Mouse (Mus musculus): ENCODE measurements around the gene Polr2e. TPM values are rescaled to one million over a fixed set of nuclear protein-coding genes. Genes with fewer than 3 reads are reported as not detected.

The Polr2e gene
- total RNA-seq (2021) = 100 to 1,000 TPM; 103 to 112 TPM
- long read RNA-seq, experiment 1, transcript Polr2e-201 (7 exons, 1,148 nt) = major isoform, 135 of 143 reads
- long read RNA-seq, experiment 1, partial matches to known transcripts = 3 of 143 reads
- long read RNA-seq, experiment 1, other reads (novel, unspliced or antisense) = 3 of 143 reads
- long read RNA-seq, experiment 2, transcript Polr2e-201 (7 exons, 1,148 nt) = major isoform, 179 of 195 reads
- long read RNA-seq, experiment 2, partial matches to known transcripts = 9 of 195 reads
- long read RNA-seq, experiment 2, other reads (novel, unspliced or antisense) = 3 of 195 reads

DNA sequence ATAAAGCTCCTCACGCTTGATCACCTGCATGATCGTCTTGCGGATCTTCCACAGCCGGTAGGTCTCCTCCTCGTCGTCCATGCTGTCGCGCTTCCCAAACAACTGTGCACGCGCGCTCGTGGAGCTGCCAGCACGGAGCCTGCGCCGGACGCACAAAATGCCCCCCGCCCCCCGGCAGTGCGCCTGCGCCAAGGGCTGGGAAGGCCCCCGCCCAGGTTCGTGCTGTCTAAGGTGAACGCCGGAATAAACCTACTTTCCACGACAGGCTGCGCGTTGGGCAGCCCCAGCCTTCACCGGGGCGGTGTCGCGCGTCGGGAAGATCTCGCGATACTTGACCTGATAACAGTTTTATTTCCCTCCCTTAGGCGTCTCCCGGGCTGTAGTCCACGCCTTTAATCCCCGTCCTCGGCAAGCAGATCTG, at the start of gene Polr2e:
Gene Polr2e (minus strand): TSS at position 237 of the 421 bp plus-strand sequence.
- peak; percentile 95 to 98 for DNase-seq (ENCODE audit: low spot score in 2 of 2)

GRCm38 (mm10) chr10:80089146-80089545, 49.6 kb upstream of the Polr2e start:
- no peak for DNase-seq (ENCODE audit: low spot score in 2 of 2)

DNA sequence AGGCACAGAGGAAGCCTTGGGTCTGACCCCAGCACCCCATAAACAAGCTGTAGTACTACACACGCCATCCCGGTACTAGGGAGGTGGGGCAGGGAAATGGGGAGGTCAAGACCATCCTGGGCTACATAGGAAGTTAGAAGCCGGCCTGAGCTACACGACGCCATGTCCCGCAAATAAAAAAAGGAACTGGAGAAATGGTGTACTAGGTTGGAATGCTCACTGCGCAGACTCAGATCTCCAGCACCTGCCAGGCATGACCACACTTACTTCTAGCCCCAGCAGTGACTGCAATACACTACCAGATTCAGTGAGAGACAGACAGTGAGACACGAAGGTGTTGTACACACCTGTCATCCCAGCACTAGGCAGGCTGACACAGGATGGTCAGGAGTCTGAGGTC, 47.9 kb upstream of the Polr2e start:
- DNase-seq (ENCODE audit: low spot score in 2 of 2) = no peak

- no peak for DNase-seq (ENCODE audit: low spot score in 2 of 2)
These were observed 47.3 kb upstream of the Polr2e start for GRCm38 (mm10) chr10:80086847-80087246.

GRCm38 (mm10) chr10:80084817-80085487, 45.4 kb upstream of the Polr2e start:
- no peak for DNase-seq (ENCODE audit: low spot score in 2 of 2)

- DNase-seq (ENCODE audit: low spot score in 2 of 2) = no peak
These were observed 41.5 kb upstream of the Polr2e start for GRCm38 (mm10) chr10:80081075-80081474.

DNA sequence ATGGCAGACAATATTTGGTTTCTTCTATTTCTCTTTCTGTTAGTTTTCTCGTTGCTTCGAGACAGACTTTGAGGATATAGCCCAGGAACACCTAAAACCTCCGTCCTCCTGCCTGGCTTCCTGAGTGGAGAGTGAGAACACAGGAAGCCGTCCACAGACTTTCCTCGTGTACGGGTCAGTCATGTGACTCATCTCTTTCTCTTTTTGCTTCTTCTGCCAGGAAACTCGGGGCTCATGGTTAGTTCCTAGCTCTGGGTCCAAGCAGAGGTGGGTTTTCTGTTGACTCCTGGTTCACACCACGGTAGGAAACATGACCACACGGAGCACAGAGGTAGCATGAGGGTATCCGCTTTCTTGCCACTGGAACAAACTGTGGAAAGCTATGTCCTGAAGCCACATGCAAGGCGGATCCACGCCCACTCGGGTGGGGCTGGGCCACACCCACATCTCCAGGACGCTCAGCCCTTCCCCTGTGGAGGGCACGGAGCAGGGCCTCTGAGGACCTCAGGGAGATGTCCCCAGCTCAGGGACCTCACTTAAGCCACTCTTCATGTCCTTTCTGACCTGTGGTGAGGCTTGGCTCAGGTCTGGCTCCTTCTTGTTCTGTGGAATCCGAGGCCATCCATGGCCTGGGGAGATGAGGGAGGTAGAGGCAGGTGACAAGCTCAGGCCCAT, 40.9 kb upstream of the Polr2e start:
- no peak for DNase-seq (ENCODE audit: low spot score in 2 of 2)

GRCm38 (mm10) chr10:80078366-80078765, 38.8 kb upstream of the Polr2e start:
- DNase-seq (ENCODE audit: low spot score in 2 of 2) = no peak

GRCm38 (mm10) chr10:80077312-80077711, 37.7 kb upstream of the Polr2e start:
- DNase-seq (ENCODE audit: low spot score in 2 of 2) = no peak

DNA sequence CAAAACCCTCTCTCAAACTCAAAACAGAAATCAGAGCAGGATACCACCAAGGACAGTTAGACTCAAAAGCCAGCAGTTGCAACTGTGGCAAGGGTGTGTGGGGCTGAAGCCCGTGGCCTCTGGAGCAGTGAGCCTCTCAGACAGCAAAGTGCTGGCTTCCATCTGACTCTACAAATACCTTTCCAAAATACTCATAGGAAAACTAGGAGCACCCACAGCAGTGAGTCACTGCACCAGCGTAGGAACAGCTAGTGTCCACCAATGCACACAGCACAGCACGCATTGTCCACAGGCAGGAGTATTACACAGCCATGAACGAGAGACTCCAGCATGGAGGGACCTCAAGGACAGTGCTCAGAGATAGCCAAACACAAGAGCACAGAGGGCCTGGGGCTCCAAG, 36.8 kb upstream of the Polr2e start:
- DNase-seq (ENCODE audit: low spot score in 2 of 2) = no peak

DNA sequence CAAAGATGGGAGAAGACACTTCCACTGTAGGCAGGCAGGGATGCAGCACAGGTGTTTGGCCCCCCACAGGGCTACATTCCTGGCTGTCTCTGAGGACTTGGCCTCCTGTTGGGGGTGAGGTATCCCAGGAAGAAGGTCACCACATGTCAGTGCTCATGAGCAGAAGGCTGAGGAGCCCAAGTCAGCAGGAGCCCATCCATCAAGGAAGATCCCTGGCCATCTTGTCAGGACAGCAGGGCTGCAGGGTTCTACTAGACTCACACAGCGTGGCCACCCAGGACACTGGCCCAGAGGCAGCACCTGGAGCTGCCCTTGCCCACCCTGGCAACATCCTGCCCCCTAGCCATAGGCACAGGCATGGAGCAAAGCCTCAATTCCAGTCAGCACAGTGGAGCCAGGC, 36.3 kb upstream of the Polr2e start:
- DNase-seq (ENCODE audit: low spot score in 2 of 2) = no peak

- peak in 1 of 2 experiments; percentile 65 for DNase-seq (ENCODE audit: low spot score in 2 of 2)
These were observed 35.4 kb upstream of the Polr2e start for GRCm38 (mm10) chr10:80074813-80075601.

GRCm38 (mm10) chr10:80072623-80073489, 33.3 kb upstream of the Polr2e start:
- no peak for DNase-seq (ENCODE audit: low spot score in 2 of 2)

GRCm38 (mm10) chr10:80071516-80071900, 31.9 kb upstream of the Polr2e start:
- DNase-seq (ENCODE audit: low spot score in 2 of 2) = no peak

DNA sequence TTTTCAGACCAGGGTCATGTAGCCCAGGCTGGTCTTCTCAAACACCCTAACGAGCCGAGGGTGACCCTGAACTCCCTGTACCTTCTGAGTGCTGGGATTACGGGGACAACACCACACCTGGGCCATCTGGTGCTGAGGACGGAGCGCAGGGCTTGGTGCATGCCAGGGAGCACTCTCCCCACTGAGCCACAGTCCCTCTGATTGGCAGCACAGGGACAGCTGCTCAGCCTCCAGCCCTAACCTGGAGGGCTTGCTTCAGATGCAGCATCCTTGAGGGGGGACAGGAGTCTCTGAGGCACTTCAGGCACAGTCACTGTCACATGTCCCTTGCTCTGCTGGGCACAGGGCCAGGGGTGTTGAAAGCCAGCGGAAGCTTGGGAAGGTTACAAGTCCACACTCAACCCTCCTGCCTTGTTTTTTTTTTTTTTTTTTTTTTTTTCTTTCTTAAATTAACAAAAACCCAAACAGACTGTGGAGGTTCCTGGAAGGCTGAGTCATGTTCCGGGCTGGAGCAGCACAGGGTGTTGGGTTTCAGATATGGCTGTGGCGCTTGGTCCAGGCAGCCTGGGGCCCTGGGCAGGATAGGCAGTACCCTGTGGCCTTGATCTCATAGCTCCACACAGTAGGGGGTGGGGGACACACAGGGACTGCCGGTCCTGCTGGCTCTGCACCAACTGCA, 31.4 kb upstream of the Polr2e start:
- peak; percentile 64 to 85 for DNase-seq (ENCODE audit: low spot score in 2 of 2)

DNA sequence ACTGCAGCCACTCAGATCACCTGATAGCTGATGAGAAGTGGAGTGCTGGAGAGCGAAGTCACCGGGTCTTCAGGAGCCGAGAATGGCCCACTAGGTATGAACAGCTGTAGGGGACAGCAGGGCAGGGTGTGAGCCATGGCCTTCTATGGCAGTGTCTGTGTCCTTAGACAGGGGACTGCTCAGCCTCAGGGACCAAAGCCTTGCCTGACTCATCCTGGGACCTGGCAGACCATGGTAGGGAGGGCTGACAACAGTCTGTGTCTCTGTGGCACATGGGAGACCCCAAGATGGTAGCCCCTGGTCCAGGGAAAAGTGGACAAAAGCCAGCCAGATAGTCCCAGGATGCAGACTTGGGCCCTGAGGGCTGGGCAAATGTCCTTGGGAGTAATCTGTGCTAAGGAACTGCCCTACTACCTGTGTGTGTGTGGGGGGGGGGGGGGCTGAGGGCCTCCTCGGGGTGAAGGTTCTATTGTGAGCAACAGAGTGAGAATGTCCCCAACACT, 30.4 kb upstream of the Polr2e start:
- DNase-seq (ENCODE audit: low spot score in 2 of 2) = no peak

DNA sequence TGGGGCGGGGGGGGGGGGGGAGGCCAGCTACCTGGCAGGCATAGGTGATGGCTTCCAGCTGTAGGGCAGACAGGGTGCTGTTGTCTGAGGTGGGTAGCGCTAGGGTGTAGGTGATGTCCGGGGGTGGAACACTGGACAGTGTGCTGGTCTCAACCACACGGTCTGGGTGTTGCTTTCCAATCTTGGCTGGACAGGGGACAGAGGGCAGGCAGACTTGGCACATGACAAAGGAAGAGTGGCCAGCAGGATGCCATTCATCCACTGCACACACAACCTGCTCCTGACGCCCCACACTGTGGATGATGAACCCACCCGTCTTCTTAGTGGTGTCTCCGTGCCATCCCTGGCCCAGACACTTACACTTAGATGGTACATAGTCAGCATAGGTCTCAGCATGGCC, 29.7 kb upstream of the Polr2e start:
- DNase-seq (ENCODE audit: low spot score in 2 of 2) = no peak

- DNase-seq (ENCODE audit: low spot score in 2 of 2) = no peak
These were observed 24.5 kb upstream of the Polr2e start for GRCm38 (mm10) chr10:80063877-80064650.

DNA sequence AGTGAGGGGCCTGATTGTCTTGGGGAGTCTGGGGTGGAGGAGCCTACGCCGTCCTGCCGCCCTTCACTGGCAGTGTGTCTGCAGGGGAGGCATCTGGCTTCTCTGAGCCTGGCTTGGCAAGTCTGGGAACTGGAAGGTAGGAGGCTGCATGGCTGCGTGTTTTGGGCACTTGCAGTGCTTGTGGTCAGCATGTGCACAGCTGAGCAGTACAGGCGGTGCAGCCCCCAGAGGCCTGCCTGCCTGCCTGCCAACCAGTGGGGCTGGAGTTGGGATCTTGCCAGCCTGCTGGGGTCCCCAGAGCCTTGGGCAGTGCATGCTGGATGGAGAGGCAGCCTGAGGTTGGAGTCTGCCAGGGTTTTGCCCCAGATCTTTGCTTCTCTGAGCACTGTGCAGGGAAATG, 23.5 kb upstream of the Polr2e start:
- no peak for DNase-seq (ENCODE audit: low spot score in 2 of 2)

Data from adrenal gland, postnatal 4 days (tissue).